Mouse (Mus musculus) brain, embryonic 18.5 days (tissue): ENCODE measurements around the gene Nit1.
"Not testable (repeated sequence)": the region's sequence is repeated elsewhere in the genome, so short reads cannot be mapped to it uniquely, and the experiment has no call there.

Experiments
- DNase-seq: peaks from one replicate; pipeline ENCODE4 v3.0.0-alpha.2; 2012; ENCODE audit warnings: low read depth, low spot score

Gene Nit1

GRCm38 (mm10) chr1:171355812-171356340 is 10.4 kb upstream of the Nit1 start:
- no peak for DNase-seq

DNA sequence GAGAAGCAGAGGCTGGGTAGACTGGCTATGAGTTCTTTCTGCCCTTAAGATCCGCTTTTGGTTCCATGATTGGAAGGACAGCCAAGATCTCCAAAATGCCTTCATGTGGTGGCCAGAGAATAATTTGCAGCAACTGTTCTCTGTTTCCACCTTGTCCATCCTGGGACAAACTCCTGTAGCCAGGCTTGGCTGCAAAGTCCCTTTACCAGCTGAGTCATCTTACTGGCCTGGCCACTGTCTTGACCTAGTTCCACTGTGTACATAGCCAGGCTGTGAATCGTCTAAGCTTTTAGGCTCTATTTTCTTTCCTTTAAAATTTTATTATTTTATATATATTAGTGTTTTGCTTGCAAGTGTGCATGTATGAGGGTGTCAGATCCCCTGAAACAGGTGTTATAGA is 3.8 kb upstream of the Nit1 start:
- no peak for DNase-seq

DNA sequence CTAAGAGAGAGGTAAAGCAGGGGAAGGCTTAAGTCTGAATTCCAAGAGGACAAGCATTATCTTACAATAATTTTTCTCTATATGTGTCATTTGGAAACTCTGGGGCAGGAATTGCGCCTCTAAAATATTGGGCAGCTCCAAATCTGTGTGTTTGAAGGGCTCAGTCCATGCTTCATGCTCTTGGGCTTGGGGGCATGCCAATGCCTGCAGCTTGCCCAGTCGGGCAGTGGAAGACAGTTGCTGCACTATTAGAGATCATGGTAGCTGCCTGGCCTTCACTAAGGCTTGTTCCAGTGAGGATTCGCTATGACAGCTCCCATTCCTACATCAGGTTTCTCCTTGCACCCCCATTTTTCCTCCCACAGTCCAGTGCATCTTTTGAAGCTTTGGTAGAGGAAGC is 3.2 kb upstream of the Nit1 start:
- no peak for DNase-seq

- no peak for DNase-seq
These were observed 627 bp upstream of the Nit1 start for GRCm38 (mm10) chr1:171346095-171346450.

GRCm38 (mm10) chr1:171344715-171345114 is 731 bp downstream of the Nit1 start:
- no peak for DNase-seq

- DNase-seq, result no peak
These were observed 1.3 kb downstream of the Nit1 start for GRCm38 (mm10) chr1:171343922-171344677.

DNA sequence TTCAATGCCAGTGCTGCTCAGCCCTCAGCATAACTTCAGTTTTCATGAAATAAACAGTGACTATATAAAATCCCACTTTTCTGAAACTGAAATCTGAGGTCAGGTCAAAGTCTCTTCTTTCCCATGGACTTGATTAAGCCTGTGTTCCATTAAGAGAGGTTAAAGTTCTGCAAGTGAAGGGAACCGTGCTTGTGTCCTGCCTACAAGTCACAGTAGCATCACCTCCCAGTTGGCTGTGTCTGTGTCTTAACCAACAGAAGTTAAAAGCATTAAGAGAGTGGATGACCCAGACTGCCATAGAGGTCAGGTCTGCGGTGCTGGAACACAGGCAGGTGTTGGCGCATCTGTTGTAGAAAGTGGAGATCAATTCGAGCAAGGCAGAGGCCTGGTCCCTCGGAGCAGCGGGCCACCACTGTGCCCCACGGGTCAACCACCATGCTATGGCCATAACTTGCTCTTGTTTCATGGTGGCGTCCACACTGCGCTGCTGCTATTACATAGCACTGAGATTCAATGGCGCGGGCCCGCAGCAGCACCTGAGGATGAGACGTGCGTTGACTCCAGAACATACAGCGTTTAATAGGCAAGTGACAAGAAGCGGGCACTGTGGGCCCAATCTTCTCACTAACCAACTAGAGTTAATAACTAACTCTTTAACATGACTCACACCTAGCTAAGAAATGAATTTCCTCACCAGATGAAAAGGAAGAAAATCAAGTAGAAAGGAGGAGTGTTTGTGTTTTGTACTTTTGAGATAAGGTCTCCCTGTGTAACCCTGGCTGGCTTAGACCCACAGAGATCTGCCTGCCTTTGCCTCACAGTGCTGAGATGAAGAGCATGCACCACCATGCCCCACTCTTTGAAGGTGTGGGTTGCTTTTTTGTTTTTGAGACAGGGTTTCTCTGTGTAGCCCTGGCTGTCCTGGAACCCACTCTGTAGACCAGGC is 2.9 kb downstream of the Nit1 start:
- DNase-seq, result no peak

- DNase-seq, result no peak
These were observed 15.3 kb downstream of the Nit1 start for GRCm38 (mm10) chr1:171330216-171330560.

DNA sequence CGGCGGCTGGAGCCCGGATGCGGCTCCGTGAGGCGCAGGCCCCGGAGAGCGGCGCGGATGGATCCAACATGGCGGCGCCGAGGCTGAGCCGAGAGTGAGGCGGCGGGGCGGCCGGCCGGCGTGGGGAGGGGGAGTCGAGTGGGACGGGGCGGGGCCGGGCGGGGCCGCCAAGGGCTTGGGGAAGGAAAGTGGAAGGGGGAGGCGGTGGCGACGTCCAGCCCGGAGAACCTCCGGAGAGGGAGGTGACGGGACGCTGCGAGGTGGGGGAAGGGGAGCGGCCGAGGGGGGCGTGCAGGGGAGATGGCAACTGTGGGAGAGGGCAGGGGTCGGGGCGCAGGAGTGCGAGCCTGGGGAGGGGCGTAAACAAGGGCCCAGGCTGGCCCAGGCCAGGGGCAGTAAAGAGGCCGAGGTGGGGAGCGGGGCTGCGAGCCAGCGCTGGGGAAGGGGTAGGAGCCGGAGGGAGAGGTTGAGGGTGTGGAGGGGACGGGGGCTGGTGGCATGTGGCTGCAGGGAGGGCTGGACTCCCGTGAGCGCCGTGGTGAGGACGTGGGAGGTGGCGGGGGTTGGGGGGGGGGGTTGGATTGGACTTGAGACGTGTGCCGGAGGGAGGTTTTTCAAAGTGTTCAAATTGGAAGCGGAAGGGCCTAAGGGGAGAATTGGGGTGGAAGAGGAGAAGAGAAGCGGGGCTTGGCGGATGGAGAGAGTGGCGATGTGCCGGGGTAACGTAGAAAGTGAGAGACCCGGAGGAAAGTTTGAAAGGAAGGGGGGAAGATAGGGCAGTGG is 15.8 kb downstream of the Nit1 start:
- DNase-seq, result no peak

- peak; percentile 94 for DNase-seq
These were observed 16.5 kb downstream of the Nit1 start, which contains the start of gene Dedd for GRCm38 (mm10) chr1:171328839-171329432. Gene Dedd (plus strand): TSS chr1:171329145.

GRCm38 (mm10) chr1:171328244-171328643 is 17.2 kb downstream of the Nit1 start:
- no peak for DNase-seq

- not testable (repeated sequence) for DNase-seq
These were observed 18.9 kb downstream of the Nit1 start for GRCm38 (mm10) chr1:171326588-171326987.

GRCm38 (mm10) chr1:171325571-171325970 is 19.9 kb downstream of the Nit1 start:
- no peak for DNase-seq

- DNase-seq, result no peak
These were observed 23.4 kb downstream of the Nit1 start for GRCm38 (mm10) chr1:171322012-171322411.

DNA sequence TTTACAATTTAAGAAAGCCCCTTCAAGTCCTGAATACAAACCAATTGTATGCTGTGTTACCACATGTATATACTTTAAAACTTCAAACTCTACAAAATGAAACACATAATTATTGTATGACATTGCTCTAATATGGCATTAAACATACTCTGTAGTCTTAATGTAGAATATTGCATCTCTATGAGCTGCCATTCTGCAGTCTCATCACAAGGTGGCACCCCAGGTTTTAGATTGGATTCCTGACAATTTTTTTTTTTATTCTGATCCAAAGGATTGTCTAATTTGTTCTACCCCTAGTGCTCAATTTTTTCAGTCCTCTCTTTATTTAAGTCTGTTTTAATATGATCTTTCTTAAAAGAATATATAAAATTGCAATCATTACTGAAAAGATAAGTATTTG is 24.0 kb downstream of the Nit1 start:
- no peak for DNase-seq

- no peak for DNase-seq
These were observed 25.3 kb downstream of the Nit1 start for GRCm38 (mm10) chr1:171320151-171320550.

- no peak for DNase-seq
These were observed 25.7 kb downstream of the Nit1 start for GRCm38 (mm10) chr1:171319748-171320147.

- no peak for DNase-seq
These were observed 36.1 kb downstream of the Nit1 start for GRCm38 (mm10) chr1:171309321-171309720.

DNA sequence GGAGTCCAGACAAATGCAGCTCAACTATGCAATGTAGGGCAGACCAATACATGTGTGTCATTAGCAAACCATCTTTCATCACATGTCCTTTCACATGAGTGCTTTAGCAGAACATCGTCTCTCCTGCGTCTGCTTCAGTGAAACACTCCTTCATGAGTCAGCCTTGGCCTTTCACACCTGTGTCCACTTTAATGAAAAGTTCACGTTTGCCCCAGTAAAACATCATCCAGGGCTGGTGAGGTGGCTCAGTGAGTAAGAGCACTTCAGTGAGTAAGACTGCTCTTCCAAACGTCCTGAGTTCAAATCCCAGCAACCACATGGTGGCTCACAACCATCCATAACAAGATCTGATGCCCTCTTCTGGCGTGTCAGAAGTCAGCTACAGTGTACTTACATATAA is 39.3 kb downstream of the Nit1 start:
- not testable (repeated sequence) for DNase-seq

- no peak for DNase-seq
These were observed 47.2 kb downstream of the Nit1 start for GRCm38 (mm10) chr1:171298226-171298625.

DNA sequence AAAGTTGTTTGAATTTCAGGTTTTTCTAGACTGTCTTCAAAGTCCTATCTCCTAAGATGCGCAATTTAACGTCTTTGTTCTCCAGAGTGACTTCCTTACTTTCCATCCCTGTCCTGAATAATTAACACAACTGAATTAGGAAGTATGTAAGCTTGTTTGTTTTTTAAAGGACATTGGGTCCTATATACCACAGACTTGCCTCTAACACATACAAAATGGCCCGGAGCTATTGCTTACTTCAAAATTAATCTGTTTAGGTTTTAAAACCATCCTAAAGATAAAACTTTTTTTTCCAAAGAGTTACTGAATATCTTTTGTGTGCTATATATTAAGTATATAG is 50.4 kb downstream of the Nit1 start:
- DNase-seq, result no peak
